Mouse (Mus musculus) cerebellum, adult 18-20 months (tissue): ENCODE measurements around the gene Wrap53.
A peak's percentile ranks its signal among the peaks of the same experiment; 100 is the strongest.
"Not testable (repeated sequence)": the region's sequence is repeated elsewhere in the genome, so short reads cannot be mapped to it uniquely, and the experiment has no call there.

Experiments
- DNase-seq, 2 experiments: peaks; one replicate each; pipeline ENCODE4 v3.0.0; 2021

Gene Wrap53

GRCm38 (mm10) chr11:69580091-69580514 lies at the start of gene Wrap53, which contains the start of gene Trp53:
Gene Wrap53 (minus strand): TSS chr11:69580255.
Gene Trp53 (plus strand): TSS chr11:69580359.
- DNase-seq = peak; percentile 87 to 94

GRCm38 (mm10) chr11:69629802-69630201 lies 49.7 kb upstream of the Wrap53 start:
- DNase-seq = no peak

DNA sequence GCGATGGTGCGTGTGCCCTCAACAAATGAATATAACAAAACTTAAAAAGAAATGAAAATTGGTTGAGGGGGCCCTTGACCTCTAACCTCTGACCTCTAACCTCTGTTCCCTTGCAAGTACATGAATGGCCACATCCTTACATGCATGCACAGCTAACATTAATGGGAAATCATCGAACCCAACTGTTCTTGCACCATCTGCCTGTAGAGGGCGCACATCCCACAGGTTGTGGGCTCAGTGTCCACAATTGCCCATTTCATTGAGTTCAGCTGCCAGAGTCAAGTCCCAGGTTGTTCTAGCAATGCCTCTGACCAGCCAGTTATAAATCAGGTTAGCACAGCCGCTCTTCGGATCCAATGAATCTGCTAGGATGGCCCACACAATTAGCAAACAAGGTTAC lies 48.2 kb upstream of the Wrap53 start:
- DNase-seq = peak; percentile 84 to 90

GRCm38 (mm10) chr11:69624339-69624738 lies 44.3 kb upstream of the Wrap53 start:
- not testable (repeated sequence) for DNase-seq

DNA sequence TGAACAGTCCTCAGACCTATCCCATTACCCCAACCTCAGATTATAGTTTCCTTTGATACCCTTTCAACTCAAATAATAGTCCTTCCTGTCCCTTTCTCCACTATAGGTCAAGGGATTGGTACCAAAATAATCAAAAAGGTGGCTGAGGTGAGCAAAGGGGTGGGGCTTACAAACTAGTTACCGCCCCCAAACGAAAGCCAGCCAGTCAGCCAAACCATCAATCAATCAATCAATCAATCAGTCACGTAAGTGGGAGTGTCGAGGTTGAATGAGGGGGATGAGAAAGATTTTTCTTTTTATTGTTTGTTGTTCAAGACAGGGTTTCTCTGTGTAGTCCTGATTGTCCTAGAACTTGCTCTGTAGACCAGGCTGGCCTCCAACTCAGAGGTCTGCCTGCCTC lies 43.0 kb upstream of the Wrap53 start:
- no peak for DNase-seq

DNA sequence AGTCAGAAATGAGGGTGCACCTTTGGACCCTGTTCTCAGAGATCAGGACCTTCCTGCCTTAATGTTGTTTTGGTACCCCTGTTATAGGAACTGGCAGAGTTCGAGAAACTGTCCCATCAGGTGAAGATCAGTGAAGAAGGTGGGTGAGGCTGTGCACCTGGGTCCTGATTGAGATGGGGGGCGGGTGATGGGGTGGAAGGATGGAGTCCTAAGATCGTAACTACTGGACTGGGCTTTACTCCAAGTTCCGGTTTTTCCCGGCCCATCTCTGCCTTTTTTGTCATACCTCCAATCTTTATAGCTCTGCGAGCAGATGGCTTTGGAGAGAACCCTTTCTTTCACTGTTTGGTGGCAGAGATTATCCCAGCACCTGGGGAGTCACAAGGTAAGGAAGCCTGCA lies 42.4 kb upstream of the Wrap53 start:
- DNase-seq = peak; percentile 51 to 57

- DNase-seq = peak; percentile 53 to 68
These were observed 41.7 kb upstream of the Wrap53 start, which contains the start of gene Sat2 for GRCm38 (mm10) chr11:69621571-69622268. Gene Sat2 (plus strand): TSS chr11:69622024.

GRCm38 (mm10) chr11:69620394-69621081 lies 40.5 kb upstream of the Wrap53 start:
- no peak for DNase-seq

- DNase-seq = no peak
These were observed 37.8 kb upstream of the Wrap53 start, which contains the start of gene Shbg for GRCm38 (mm10) chr11:69617805-69618204. Gene Shbg (minus strand): TSS chr11:69617905.

- no peak for DNase-seq
These were observed 36.7 kb upstream of the Wrap53 start for GRCm38 (mm10) chr11:69616781-69617180.

DNA sequence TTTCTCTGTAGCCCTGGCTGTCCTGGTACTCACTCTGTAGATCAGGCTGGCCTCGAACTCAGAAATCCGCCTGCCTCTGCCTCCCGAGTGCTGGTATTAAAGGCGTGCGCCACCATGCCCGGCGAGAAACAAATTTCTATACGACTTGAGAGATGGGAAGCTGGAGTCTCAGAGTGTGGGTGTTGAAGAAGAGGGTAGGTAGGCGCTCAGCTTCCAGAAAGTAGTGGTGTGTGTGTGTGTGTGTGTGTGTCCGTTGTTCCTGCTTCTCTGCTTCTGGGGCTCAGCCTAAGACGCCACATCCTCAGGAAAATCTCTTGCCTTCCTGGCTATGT lies 34.2 kb upstream of the Wrap53 start:
- not testable (repeated sequence) for DNase-seq

DNA sequence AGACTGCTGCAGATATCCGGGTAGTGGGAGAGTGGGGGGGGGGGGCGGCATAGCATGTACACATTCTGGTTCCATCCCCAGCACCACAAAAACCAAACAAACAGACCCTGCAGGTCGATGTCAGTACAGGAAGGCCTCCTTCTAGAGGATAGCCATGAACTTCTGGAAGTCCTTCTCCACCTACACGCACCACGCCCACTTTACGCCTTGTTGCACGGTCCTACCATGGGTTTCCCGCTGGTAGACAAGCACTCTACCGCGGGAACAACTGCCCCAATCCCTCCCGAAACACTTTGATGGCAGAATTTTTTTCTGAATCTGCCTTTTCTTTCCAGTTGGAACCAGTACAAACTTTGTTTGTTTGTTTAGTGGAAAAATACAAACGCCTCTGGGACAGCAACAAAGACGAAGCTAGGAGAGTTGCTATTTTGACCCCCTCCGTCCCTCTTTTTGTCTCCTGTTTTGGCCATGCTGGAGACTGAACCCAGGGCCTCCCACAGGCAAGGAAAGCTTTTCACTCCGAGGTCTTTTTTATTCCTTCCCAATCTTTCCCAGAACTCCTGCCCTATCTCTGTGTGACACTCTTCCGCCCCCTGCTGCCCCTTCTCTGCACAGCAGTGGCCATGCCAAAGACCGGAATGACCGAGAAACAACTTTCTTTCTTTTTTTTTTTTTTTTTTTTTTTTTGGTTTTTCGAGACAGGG lies 33.6 kb upstream of the Wrap53 start:
- DNase-seq = peak; percentile 87

GRCm38 (mm10) chr11:69610899-69611298 lies 30.8 kb upstream of the Wrap53 start:
- peak in 1 of 2 experiments; percentile 40 for DNase-seq

GRCm38 (mm10) chr11:69609416-69609815 lies 29.4 kb upstream of the Wrap53 start:
- no peak for DNase-seq

DNA sequence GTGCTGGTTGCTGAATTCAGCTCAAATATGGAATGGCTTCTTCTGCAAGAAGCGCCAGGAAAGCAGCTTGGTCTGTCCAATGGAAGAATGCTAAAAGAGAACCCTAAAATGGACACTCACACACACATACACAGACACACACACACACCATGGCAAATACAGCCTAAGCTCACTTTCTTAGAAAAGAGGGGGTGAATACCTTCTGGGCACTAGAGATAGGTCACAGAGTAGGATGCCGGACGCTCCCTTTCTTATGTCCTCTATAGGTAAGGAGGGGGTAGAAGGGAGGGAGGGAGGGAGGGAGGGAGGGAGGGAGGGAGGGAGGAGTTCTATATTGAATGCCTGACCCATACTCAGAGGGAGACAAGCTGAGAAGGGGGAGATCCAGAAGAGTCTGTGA lies 28.5 kb upstream of the Wrap53 start:
- DNase-seq = no peak

- no peak for DNase-seq
These were observed 26.8 kb upstream of the Wrap53 start for GRCm38 (mm10) chr11:69606832-69607231.

DNA sequence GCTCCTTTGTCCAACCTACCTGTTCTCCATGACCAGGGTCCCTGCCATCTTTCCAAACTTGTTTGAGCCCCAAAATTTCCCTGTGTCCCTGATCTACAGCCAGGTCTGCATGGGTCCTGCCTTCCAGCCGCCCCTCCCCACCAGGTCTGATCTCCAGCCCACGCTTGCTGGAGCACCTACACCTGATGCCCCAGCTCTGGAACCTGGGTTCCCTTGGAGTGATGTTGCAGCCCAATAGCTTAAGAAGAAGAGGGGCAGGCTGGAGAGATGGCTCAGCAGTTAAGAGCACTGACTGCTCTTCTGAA lies 26.4 kb upstream of the Wrap53 start:
- DNase-seq = peak in 1 of 2 experiments; percentile 29

GRCm38 (mm10) chr11:69605726-69606490 lies 25.9 kb upstream of the Wrap53 start, which contains the start of gene Atp1b2:
Gene Atp1b2 (minus strand): TSS chr11:69605942.
- DNase-seq = peak; percentile 90 to 92

DNA sequence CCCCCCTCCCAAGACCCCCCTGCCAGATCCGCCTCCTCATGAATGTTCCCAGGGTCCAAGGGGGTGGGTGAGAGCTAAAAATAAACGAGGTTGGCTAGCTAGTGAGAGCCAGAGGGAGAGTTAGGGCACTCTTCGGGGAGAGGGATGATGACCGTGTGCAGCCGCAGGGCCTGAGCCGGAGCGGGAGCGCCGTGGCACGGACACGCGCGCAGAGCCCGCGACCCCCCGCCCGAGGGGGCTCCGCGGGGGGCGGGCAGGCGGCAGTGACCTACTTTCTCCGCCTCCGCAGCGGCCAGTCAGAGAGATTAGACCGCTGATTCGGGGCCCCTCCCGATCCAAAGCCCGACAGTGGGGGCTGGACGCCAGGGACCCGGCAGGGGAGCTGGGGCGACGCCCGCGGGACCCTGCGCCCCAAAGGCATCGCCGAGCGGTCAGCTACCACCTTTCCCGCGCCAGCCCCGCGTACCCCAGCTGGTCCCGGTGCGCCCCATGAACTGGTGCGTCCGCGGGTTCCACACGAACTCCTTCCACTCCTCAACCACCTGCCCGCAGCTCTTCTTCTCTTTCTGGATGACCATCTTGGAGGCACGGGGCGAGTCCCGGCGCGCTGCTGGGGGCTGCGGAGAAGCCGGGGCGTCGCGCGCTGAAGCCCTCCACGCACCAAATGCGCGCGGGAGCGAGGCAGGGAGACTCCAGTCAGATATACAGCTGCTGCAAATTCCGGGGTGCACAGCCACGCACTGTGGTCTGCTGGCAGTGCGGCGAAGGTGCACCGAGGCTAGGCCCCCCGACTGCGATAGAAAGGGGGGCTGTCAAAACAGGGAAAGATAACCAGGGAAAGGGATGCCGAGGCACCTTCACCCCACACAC lies 25.0 kb upstream of the Wrap53 start:
- peak; percentile 79 to 87 for DNase-seq

DNA sequence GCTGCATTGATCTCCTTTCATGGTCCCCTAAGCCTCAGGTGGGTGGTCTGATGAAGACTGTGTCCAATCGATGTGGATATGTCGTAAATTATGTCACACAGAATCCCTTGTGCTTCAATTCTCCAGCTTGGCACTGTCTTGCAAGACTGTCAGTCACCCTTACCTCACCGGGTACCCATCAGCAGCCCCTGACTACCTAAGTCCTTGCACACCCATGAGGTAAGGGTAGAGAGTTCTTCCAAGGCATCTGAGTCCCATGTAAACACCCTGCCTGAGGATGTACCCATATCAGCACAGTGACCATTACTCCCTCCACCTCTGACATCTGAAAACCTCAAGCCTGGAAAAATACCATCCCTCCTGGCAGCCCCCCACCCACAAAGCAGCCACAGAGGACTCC lies 24.3 kb upstream of the Wrap53 start:
- DNase-seq = peak; percentile 23 to 48

- DNase-seq = no peak
These were observed 23.5 kb upstream of the Wrap53 start for GRCm38 (mm10) chr11:69603516-69603915.

- no peak for DNase-seq
These were observed 21.7 kb upstream of the Wrap53 start for GRCm38 (mm10) chr11:69601768-69602167.
